Mouse (Mus musculus): ENCODE measurements around the gene Dnaic2. TPM values are rescaled to one million over a fixed set of nuclear protein-coding genes. Genes with fewer than 3 reads are reported as not detected.

The Dnaic2 gene
- polyA plus RNA-seq, 1 experiment from 2014 or later, result 1.6 TPM

DNA sequence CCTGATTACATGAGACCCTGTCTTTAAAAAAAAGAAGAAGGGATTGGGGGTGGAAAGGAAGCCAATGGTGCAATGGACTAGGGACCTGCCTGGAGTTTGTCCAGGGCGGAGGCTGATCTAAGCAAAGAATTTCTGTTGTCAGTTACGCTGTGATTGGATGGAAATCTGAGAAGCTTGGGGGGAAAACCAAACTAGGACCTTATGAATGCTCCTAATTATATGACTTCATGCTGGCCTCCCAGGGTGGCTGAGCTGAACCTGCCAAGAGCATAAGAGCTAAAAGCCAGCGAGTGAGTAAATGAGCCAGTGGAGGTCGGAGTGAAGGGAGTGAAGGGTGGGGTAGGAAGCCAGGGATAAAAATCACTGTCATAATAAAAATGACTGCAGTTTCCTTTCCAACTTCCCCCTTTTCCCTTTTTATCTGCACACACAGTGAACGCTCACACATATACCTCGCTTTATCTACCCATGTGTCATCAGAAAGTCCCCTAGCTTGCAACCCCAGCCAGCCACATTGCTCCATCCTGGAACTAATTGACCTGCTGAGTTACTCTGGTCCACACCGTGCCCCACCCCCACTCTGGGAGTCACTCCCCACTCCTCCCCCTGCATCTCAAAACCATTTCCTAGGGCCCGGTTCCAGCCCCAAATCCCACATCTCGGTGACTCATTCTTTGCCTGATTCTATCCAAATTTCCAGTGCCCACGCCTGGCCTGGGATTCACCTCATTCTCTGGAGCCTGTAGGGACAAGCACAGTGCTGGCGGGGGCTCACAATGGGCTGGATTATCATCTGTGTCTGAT lies 2.2 kb upstream of the Dnaic2 start:
- no peaks in the 10 kb centered on the region for H3K27me3 ChIP-seq (ENCODE audit: control insufficient read depth, insufficient read depth, low read length)
- H3K9ac ChIP-seq (replicated peaks; ENCODE audit: low read length), result no peak overlapping the region
- H3K36me3 ChIP-seq (replicated peaks; ENCODE audit: control insufficient read depth, insufficient read depth, low read depth, low read length), result no peaks in the 10 kb centered on the region
- H3K4me3 ChIP-seq (ENCODE audit: low read depth, low read length), result no peak overlapping the region
- no peak overlapping the region for H3K27ac ChIP-seq (replicated peaks; ENCODE audit: low read depth, low read length)
- WGBS, result 50% methylated on average over 11 of the region's 11 CpGs
- no peak for ATAC-seq (replicated peaks; ENCODE audit: insufficient number of reproducible peaks, low FRiP score, low TSS enrichment, low read depth)
- peak; percentile 74 for DNase-seq (ENCODE audit: low spot score)
- H3K9me3 ChIP-seq (replicated peaks; ENCODE audit: control insufficient read depth, low read length), result no peaks in the 10 kb centered on the region
- H3K4me2 ChIP-seq (ENCODE audit: low read depth, low read length), result no peak overlapping the region
- H3K4me1 ChIP-seq (ENCODE audit: control insufficient read depth, insufficient read depth, low read length), result no peaks in the 10 kb centered on the region

DNA sequence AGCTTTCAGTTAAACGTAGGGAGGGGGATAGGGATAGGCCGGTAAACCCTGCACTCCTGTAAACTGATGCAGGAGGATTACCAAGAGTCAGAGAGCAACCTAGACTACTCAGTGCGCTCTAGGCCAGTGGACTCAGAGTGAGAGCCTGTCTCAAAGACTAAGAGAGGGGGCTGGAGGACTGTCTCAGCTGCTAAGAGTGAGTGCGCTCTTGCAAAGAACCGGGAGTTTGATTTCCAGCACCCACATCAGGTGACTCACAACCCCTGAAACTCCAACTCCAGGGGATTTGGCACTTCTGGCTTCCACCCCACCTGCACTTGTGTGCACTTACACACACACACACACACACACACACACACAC lies 598 bp downstream of the Dnaic2 start:
- Histone ChIP-seq H3K9ac (replicated peaks; ENCODE audit: low read length) (no peak overlapping the region), H3K4me1 (ENCODE audit: control insufficient read depth, insufficient read depth, low read length) (no peaks in the 10 kb centered on the region), H3K4me3 (ENCODE audit: low read depth, low read length) (no peak overlapping the region), H3K4me2 (ENCODE audit: low read depth, low read length) (no peak overlapping the region; the same call in 1 of the 2 replicates), H3K27ac (replicated peaks; ENCODE audit: low read depth, low read length) (no peak overlapping the region), H3K9me3 (replicated peaks; ENCODE audit: control insufficient read depth, low read length) (no peaks in the 10 kb centered on the region), H3K27me3 (ENCODE audit: control insufficient read depth, insufficient read depth, low read length) (no peaks in the 10 kb centered on the region), H3K36me3 (replicated peaks; ENCODE audit: control insufficient read depth, insufficient read depth, low read depth, low read length) (no peaks in the 10 kb centered on the region)
- no peak for ATAC-seq (replicated peaks; ENCODE audit: insufficient number of reproducible peaks, low FRiP score, low TSS enrichment, low read depth)
- DNase-seq (ENCODE audit: low spot score), result no peak
- 22% methylated on average over 5 of the region's 5 CpGs for WGBS

DNA sequence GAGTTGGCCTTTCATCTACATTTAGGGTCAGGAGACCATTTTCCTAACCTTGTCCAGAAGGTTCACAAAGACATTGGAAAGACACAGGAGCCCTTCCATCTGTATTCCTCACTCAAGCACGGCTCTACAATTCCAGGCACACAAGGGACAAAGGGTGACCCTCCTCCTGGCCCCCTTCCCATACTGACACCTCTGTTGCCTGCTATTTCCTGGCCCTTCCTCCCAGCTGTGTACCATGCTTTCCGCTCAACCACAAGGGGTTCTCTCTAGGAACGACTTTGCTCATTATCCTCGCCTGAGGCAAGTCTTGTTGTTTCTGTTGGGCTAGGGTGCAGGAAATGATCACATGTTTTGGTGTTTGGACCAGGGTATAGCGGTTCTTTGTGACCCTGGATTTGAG lies 1.1 kb downstream of the Dnaic2 start:
- ATAC-seq (replicated peaks; ENCODE audit: insufficient number of reproducible peaks, low FRiP score, low TSS enrichment, low read depth) (no peak), DNase-seq (ENCODE audit: low spot score) (no peak)
- no peaks in the 10 kb centered on the region for H3K36me3 ChIP-seq (replicated peaks; ENCODE audit: control insufficient read depth, insufficient read depth, low read depth, low read length)
- no peaks in the 10 kb centered on the region for H3K9me3 ChIP-seq (replicated peaks; ENCODE audit: control insufficient read depth, low read length)
- H3K4me1 ChIP-seq (ENCODE audit: control insufficient read depth, insufficient read depth, low read length), result no peaks in the 10 kb centered on the region
- H3K4me2 ChIP-seq (ENCODE audit: low read depth, low read length), result no peak overlapping the region
- no peak overlapping the region for H3K4me3 ChIP-seq (ENCODE audit: low read depth, low read length)
- 32% methylated on average over 5 of the region's 5 CpGs for WGBS
- no peak overlapping the region for H3K27ac ChIP-seq (replicated peaks; ENCODE audit: low read depth, low read length)
- H3K27me3 ChIP-seq (ENCODE audit: control insufficient read depth, insufficient read depth, low read length), result no peaks in the 10 kb centered on the region
- no peak overlapping the region for H3K9ac ChIP-seq (replicated peaks; ENCODE audit: low read length)

DNA sequence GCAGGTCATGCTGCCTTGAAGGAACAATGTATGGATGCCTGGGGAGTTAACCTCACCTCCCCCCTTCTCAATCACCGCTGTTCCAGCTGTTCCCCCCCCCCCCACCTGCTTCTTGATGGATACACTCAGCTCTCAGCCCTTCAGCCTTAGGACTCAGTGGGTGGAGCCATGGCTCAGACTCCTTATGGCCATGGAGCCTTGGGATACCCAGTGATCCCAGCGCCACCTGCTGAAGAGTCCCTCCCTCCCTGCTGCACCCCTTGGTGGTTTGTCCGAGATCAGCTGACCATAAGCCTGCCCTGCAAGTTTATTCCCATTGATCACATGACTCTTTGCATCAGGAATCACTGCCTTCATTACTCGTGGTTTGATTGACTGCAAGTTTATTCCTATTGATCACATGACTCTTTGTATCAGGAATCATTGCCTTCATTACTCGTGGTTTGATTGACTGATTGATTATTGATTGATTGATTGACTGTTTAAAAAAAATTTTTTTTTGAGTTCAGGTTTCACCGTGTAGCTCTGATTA lies 2.7 kb downstream of the Dnaic2 start:
- no peak for DNase-seq (ENCODE audit: low spot score)
- 55% methylated on average over 6 of the region's 6 CpGs for WGBS

DNA sequence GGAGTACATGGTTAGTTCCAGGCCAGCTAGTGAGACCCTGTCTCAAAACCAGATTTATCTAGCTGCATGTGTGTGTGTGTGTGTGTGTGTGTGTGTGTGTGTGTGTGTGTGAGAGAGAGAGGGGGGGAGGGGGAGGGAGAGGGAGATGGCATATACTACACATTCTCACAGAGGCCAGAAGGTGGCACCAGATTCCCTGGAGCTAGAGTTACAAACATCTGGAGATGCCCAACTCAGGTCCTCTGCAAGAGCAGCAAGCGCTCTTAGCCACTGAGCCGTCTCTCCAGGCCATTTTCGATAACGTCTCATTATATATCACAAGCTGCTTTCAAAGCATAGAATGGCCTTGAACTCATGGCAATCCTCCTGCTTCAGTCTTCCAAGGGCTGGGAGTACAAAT lies 4.5 kb downstream of the Dnaic2 start:
- Histone ChIP-seq H3K4me1 (ENCODE audit: control insufficient read depth, insufficient read depth, low read length) (no peaks in the 10 kb centered on the region), H3K9ac (replicated peaks; ENCODE audit: low read length) (no peak overlapping the region), H3K27me3 (ENCODE audit: control insufficient read depth, insufficient read depth, low read length) (no peaks in the 10 kb centered on the region), H3K9me3 (replicated peaks; ENCODE audit: control insufficient read depth, low read length) (no peaks in the 10 kb centered on the region), H3K36me3 (replicated peaks; ENCODE audit: control insufficient read depth, insufficient read depth, low read depth, low read length) (no peaks in the 10 kb centered on the region), H3K27ac (replicated peaks; ENCODE audit: low read depth, low read length) (no peak overlapping the region), H3K4me2 (ENCODE audit: low read depth, low read length) (no peak overlapping the region), H3K4me3 (ENCODE audit: low read depth, low read length) (no peak overlapping the region)
- no peak for ATAC-seq (replicated peaks; ENCODE audit: insufficient number of reproducible peaks, low FRiP score, low TSS enrichment, low read depth)
- WGBS, result 68% methylated on average over 4 of the region's 4 CpGs
- DNase-seq (ENCODE audit: low spot score), result peak; percentile 40

More for the DNA sequence above, 2.7 kb downstream of the Dnaic2 start:
- Histone ChIP-seq H3K4me1 (ENCODE audit: control insufficient read depth, insufficient read depth, low read length) (no peaks in the 10 kb centered on the region), H3K4me2 (ENCODE audit: low read depth, low read length) (no peak overlapping the region), H3K9ac (replicated peaks; ENCODE audit: low read length) (no peak overlapping the region), H3K27me3 (ENCODE audit: control insufficient read depth, insufficient read depth, low read length) (no peaks in the 10 kb centered on the region), H3K4me3 (ENCODE audit: low read depth, low read length) (no peak overlapping the region), H3K9me3 (replicated peaks; ENCODE audit: control insufficient read depth, low read length) (no peaks in the 10 kb centered on the region), H3K27ac (replicated peaks; ENCODE audit: low read depth, low read length) (no peak overlapping the region), H3K36me3 (replicated peaks; ENCODE audit: control insufficient read depth, insufficient read depth, low read depth, low read length) (no peaks in the 10 kb centered on the region)
- no peak for ATAC-seq (replicated peaks; ENCODE audit: insufficient number of reproducible peaks, low FRiP score, low TSS enrichment, low read depth)

DNA sequence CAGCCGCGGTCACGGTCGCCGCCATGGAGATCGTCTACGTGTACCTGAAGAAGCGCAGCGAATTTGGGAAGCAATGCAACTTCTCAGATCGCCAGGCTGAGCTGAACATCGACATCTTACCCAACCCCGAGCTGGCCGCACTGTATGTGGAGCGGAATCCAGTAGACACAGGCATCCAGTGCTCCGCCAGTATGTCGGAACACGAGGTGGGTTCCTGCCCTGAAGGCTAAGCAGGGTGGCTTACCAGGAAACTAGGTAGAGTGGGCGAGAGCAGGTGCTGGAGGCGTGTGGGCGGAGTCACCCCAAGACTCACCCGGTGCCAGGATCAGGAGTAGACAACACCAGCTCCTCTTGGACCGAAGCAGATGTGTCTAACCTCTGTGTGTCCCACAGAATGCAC lies 5.7 kb downstream of the Dnaic2 start:
- Histone ChIP-seq H3K4me3 (ENCODE audit: low read depth, low read length) (no peak overlapping the region), H3K36me3 (replicated peaks; ENCODE audit: control insufficient read depth, insufficient read depth, low read depth, low read length) (no peaks in the 10 kb centered on the region), H3K9ac (replicated peaks; ENCODE audit: low read length) (no peak overlapping the region), H3K27ac (replicated peaks; ENCODE audit: low read depth, low read length) (no peak overlapping the region), H3K4me1 (ENCODE audit: control insufficient read depth, insufficient read depth, low read length) (no peaks in the 10 kb centered on the region), H3K4me2 (ENCODE audit: low read depth, low read length) (no peak overlapping the region), H3K27me3 (ENCODE audit: control insufficient read depth, insufficient read depth, low read length) (no peaks in the 10 kb centered on the region), H3K9me3 (replicated peaks; ENCODE audit: control insufficient read depth, low read length) (no peaks in the 10 kb centered on the region)
- ATAC-seq (replicated peaks; ENCODE audit: insufficient number of reproducible peaks, low FRiP score, low TSS enrichment, low read depth) (no peak), DNase-seq (ENCODE audit: low spot score) (no peak)
- WGBS, result 80% methylated on average over 22 of the region's 22 CpGs

DNA sequence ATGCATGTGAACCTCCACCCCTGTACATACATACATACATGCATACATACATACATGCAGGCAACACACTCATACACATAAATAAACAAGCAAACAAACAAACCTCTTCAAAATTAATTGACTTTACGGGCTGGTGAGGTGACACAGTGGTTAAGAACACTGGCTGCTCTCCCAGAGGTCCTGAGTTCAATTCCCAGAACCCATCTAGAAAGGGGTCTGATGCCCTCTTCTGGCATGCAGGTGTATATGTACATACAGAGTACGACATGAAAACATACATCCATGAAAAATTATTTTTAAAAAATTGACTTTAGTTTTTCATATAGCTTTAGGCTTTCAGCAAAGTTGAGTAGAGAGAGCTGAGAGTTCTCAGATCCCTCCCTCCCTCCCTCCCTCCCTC lies 8.9 kb downstream of the Dnaic2 start:
- H3K4me2 ChIP-seq (ENCODE audit: low read depth, low read length), result no peak overlapping the region
- no peak overlapping the region for H3K27ac ChIP-seq (replicated peaks; ENCODE audit: low read depth, low read length)
- no peak for DNase-seq (ENCODE audit: low spot score)
- no peak overlapping the region for H3K9ac ChIP-seq (replicated peaks; ENCODE audit: low read length)
- peaks cover 3% of the 10 kb centered on the region; the same call in 1 of the 2 replicates for H3K4me1 ChIP-seq (ENCODE audit: control insufficient read depth, insufficient read depth, low read length)
- ATAC-seq (replicated peaks; ENCODE audit: insufficient number of reproducible peaks, low FRiP score, low TSS enrichment, low read depth), result no peak
- WGBS, result 84% methylated on average over 2 of the region's 2 CpGs
- no peaks in the 10 kb centered on the region for H3K36me3 ChIP-seq (replicated peaks; ENCODE audit: control insufficient read depth, insufficient read depth, low read depth, low read length)
- no peaks in the 10 kb centered on the region for H3K27me3 ChIP-seq (ENCODE audit: control insufficient read depth, insufficient read depth, low read length)
- H3K4me3 ChIP-seq (ENCODE audit: low read depth, low read length), result no peak overlapping the region
- no peaks in the 10 kb centered on the region for H3K9me3 ChIP-seq (replicated peaks; ENCODE audit: control insufficient read depth, low read length)

DNA sequence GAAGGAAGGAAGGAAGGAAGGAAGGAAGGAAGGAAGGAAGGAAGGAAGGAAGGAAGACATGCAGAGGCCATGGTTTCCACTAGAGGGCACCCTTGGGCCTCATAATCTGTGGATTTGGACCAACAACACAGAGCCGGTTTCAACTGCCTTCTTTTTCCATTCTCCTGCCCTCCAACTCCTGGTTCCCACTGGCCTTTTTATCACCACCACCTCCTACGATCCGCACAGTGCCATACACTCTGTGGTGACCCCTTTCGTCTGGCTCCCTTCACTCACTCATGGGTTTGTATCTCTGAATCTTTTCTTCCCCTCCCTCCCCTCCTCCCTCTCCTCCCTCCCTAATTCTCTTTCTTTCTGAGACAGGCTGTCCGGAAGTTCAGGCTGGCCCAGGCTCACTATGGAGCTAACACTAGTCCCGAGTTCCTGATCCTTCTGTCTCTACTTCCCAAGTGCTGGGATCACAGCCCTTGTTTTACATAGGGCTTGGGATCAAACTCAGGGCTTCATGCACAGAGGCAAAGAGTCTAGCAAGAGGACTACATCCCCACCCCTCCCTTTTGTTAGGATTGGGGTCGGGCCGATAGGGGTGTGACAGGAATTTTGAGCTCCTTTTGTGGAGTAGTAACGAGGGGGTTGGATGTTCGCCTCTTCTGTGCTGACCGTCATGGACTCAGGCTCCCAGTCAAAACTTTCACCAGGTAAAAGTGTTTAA lies 9.9 kb downstream of the Dnaic2 start:
- peak overlapping the region; percentile 22 for H3K9ac ChIP-seq (replicated peaks; ENCODE audit: low read length)
- H3K36me3 ChIP-seq (replicated peaks; ENCODE audit: control insufficient read depth, insufficient read depth, low read depth, low read length), result no peaks in the 10 kb centered on the region
- no peaks in the 10 kb centered on the region for H3K27me3 ChIP-seq (ENCODE audit: control insufficient read depth, insufficient read depth, low read length)
- no peak overlapping the region for H3K4me2 ChIP-seq (ENCODE audit: low read depth, low read length)
- no peak overlapping the region for H3K27ac ChIP-seq (replicated peaks; ENCODE audit: low read depth, low read length)
- 37% methylated on average over 11 of the region's 11 CpGs for WGBS
- H3K9me3 ChIP-seq (replicated peaks; ENCODE audit: control insufficient read depth, low read length), result no peaks in the 10 kb centered on the region
- DNase-seq (ENCODE audit: low spot score), result peak; percentile 73
- peaks cover 3% of the 10 kb centered on the region; the same call in 1 of the 2 replicates for H3K4me1 ChIP-seq (ENCODE audit: control insufficient read depth, insufficient read depth, low read length)
- no peak for ATAC-seq (replicated peaks; ENCODE audit: insufficient number of reproducible peaks, low FRiP score, low TSS enrichment, low read depth)
- no peak overlapping the region for H3K4me3 ChIP-seq (ENCODE audit: low read depth, low read length)

All from embryonic facial prominence, embryonic 11.5 days (tissue).